Mouse (Mus musculus): ENCODE results near the gene Btg2. TPM values are rescaled to one million over a fixed set of nuclear protein-coding genes. Genes with fewer than 3 reads are reported as not detected.

Btg2 gene
- polyA plus RNA-seq, 1 experiment from 2014 or later, result 41.0 TPM

DNA sequence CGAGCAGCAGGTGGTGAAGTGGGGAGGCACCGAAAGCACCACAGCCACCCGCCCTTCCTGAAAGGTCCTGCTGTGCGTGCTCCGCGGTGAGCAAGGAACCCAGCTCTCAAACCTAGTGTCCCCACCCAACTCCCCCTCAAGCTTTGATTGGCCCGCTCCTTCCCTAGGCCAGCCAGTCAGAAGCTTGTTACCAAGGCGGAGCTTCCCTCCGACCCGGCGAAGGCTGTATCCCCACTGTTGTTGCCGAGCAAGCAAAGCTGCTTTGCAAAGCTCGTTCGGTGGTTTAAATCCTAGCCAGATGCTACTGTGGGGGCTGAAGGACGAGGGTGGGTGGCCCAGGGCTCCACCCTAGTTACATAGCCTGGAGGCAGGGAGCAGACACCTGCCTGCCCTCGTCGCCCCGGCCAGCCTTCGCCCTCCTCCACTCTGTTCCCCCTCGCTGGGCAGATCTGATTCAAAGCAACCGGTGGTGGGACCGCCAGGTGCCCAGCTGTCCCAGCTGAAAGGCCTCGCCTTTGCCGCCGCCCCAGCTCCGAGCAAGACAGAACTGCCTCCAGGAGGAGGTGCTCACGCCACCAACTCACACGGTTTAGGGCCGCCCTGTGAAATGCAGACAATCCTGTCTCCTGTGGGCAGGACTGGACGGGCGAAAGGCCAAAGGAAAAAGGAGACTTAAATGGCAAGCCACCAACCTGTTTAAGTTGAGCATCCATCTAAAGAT, 17.9 kb downstream of the Btg2 start:
- Histone ChIP-seq H3K9ac (peak overlapping the region; percentile 52), H3K27me3 (replicated peaks) (no peaks in the 10 kb centered on the region), H3K4me1 (replicated peaks) (peaks cover 69% of the 10 kb centered on the region), H3K36me3 (no peaks in the 10 kb centered on the region), H3K4me3 (replicated peaks) (peak overlapping the region; percentile 35), H3K27ac (peak overlapping the region; percentile 99), H3K9me3 (no peaks in the 10 kb centered on the region), H3K4me2 (replicated peaks) (peak overlapping the region; percentile 80)
- WGBS, result 3% methylated on average over 31 of the region's 31 CpGs
- peak; percentile 94 for ATAC-seq

DNA sequence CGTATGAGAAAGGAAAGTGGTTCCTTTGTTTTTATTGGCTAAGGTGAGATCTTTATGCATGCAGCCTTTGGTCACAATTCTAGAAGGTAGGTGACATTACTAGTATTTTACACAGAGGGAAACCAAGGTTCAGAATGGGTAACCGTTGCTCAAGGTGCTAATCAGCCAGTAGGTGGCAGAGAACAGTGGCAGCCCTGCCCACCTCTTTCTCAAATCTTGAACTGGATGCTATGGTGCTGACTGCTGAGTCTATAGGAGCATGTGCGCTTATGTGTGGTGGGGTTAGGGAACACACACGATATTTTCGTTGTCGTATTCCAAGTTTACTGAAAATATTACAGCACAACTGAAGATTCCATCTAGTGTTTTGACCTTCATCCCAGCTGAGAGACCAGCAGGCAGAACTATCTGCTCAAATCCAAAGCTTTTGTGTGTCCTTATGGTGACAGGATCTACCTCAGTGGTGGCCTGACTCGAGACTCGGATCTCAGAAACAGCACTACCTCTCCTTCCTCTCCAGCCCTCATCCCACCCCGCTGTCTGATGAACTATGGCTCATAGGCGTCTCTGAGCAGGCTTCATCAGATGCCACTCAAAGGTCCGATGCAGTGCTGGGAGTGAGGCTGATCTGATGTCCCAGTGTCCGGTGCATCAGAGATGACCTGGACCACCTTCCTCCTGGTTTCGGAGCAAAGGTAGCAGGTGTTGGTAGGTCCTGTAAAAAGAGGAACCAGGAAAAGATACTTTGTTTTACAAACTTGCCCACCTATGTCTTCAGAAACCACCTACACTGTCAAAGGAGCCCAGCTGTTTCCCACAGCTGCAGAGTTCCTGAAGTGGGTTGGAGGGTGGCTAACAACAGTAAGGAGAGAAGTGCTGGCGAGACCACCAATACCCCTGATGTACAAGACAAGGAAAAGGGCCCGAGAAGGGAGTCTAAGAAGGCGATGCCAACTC, 18.9 kb downstream of the Btg2 start:
- 68% methylated on average over 16 of the region's 16 CpGs for WGBS
- peaks cover 70% of the 10 kb centered on the region for H3K4me1 ChIP-seq (replicated peaks)
- peak overlapping the region; percentile 80 for H3K4me2 ChIP-seq (replicated peaks)
- H3K27me3 ChIP-seq (replicated peaks), result no peaks in the 10 kb centered on the region
- H3K9ac ChIP-seq, result peak overlapping the region; percentile 38; the same call in 1 of the 2 replicates
- H3K9me3 ChIP-seq, result no peaks in the 10 kb centered on the region
- no peak for ATAC-seq
- H3K27ac ChIP-seq, result peak overlapping the region; percentile 99
- H3K36me3 ChIP-seq, result no peaks in the 10 kb centered on the region
- peak overlapping the region; percentile 35 for H3K4me3 ChIP-seq (replicated peaks)

DNA sequence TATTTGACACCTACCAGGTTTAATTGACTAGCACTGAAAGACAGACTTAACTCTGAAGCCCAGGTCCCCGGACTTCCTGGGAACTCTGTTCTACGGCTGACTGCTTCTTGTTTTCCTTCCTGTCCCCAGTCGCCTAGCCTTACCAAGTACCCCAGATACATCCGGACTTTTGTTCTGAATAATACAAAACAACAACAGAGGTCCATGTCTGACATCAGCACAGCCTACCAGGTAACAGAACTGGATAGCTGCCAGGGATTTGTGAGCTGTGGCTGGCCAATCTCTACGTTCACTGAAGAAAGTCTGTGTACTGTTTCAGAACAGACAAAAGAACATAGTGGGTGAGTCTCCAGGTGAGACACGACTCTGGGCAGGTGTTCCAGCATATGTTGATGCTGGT, 20.1 kb downstream of the Btg2 start:
- Histone ChIP-seq H3K27ac (no peak overlapping the region), H3K4me1 (replicated peaks) (peaks cover 58% of the 10 kb centered on the region), H3K9me3 (no peaks in the 10 kb centered on the region), H3K4me2 (replicated peaks) (no peak overlapping the region), H3K36me3 (no peaks in the 10 kb centered on the region), H3K27me3 (replicated peaks) (no peaks in the 10 kb centered on the region), H3K4me3 (replicated peaks) (no peak overlapping the region), H3K9ac (no peak overlapping the region)
- WGBS, result 69% methylated on average over 6 of the region's 6 CpGs
- ATAC-seq, result no peak

DNA sequence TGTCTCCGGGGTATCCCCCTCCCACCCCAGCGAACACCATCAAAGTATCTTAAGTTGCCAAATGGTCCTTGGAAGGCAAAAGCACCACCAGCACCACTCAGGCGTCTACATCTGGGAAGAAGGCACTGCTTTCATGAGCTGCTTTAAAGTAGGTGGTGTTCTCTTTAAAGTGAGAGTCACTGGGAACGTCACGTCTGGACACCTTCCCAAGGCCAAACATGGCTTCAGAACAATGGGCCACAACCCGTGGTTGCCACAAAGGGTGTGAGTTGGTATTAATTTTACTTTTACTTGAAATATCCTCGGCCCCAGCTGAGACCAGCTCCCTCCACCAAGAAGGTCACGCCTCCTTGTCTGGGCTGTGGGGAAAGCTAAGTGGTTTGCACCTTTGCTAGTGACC, 21.2 kb downstream of the Btg2 start:
- 0 out of 2 replicates have a peak overlapping the region, but pooled peaks have one; percentile 23 for H3K27ac ChIP-seq
- no peaks in the 10 kb centered on the region for H3K36me3 ChIP-seq
- no peaks in the 10 kb centered on the region for H3K9me3 ChIP-seq
- ATAC-seq, result no peak
- no peaks in the 10 kb centered on the region for H3K27me3 ChIP-seq (replicated peaks)
- H3K9ac ChIP-seq, result no peak overlapping the region
- no peak overlapping the region for H3K4me3 ChIP-seq (replicated peaks)
- peaks cover 47% of the 10 kb centered on the region for H3K4me1 ChIP-seq (replicated peaks)
- 58% methylated on average over 8 of the region's 8 CpGs for WGBS
- no peak overlapping the region for H3K4me2 ChIP-seq (replicated peaks)

DNA sequence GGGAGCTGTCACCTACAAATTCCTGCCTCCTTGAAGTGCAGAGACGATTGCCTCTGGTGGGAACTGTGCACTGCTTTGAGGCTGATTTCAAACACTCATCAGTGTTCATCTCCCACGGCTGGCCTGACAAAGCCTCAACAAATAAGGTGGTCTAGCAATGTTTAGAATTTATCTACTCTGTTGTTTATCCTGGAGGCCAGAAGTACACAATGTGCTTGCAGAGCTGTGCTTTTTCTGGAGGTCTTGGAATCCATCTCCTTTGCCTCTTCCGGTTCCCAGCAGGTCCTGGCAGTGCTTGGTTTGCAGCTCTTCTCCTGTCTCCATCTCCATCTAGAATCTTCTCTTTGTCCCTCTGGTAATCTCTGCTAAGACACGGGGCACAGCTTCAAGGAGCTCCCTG, 22.6 kb downstream of the Btg2 start:
- ATAC-seq, result no peak
- H3K36me3 ChIP-seq, result no peaks in the 10 kb centered on the region
- H3K27ac ChIP-seq, result 0 out of 2 replicates have a peak overlapping the region, but pooled peaks have one; percentile 68
- H3K4me2 ChIP-seq (replicated peaks), result no peak overlapping the region
- no peak overlapping the region for H3K9ac ChIP-seq
- WGBS, result 52% methylated on average over 4 of the region's 4 CpGs
- H3K4me1 ChIP-seq (replicated peaks), result peaks cover 34% of the 10 kb centered on the region
- H3K4me3 ChIP-seq (replicated peaks), result no peak overlapping the region
- no peaks in the 10 kb centered on the region for H3K9me3 ChIP-seq
- no peaks in the 10 kb centered on the region for H3K27me3 ChIP-seq (replicated peaks)

DNA sequence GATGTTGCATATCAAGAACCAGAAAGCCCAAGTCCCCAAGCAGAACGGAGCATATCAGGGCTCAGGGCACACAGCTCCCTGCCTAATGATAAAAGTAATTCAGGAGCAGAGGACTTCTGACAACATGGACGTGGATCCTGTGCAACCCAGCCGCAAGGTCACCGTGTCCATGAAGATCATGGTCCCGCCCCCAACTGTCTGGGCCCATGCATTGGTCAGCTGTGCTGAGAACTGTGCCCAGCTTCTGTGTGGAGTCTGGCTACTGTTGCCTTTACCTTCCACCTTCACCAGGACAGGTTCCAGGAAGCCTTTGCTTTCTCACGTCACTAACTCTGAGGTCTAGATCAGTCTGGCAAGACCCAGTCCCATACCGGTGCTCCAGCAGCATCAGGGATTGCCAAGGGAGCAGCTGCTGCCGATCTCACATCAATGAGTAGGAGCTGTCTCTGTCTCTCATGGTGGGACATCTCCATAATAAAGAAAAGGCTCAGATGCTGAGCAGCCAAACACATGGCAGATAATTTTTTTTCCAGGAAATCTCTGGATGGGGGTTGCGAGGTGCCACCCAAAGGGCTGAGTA, 23.2 kb downstream of the Btg2 start:
- WGBS, result 81% methylated on average over 9 of the region's 9 CpGs
- Histone ChIP-seq H3K9ac (no peak overlapping the region), H3K27me3 (replicated peaks) (no peaks in the 10 kb centered on the region), H3K4me2 (replicated peaks) (peak overlapping the region; percentile 14), H3K4me1 (replicated peaks) (peaks cover 31% of the 10 kb centered on the region), H3K36me3 (no peaks in the 10 kb centered on the region), H3K9me3 (no peaks in the 10 kb centered on the region), H3K4me3 (replicated peaks) (no peak overlapping the region), H3K27ac (peak overlapping the region; percentile 68)
- peak; percentile 5; the same call in 1 of the 2 replicates for ATAC-seq

DNA sequence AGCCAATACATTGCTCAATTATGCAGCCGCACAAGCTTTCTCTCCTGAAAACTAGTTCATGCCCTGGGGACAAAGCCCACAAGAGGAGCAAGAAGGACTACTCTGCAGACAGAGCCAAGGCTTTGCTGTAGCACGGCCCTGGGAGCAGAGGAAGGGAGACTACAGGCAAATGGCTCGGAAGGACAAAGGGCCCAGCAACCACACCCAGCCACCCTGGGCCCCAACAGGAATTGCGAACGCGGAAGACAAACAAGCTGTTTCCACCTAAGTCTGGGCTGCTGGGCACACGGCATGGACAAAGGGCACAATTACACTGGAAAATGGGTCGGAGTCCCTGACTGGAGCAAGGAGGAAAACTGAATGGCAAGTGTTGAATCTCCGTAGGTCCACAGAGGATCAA, 23.9 kb downstream of the Btg2 start:
- 55% methylated on average over 9 of the region's 9 CpGs for WGBS
- ATAC-seq, result peak; percentile 80
- H3K4me2 ChIP-seq (replicated peaks), result peak overlapping the region; percentile 14
- H3K27me3 ChIP-seq (replicated peaks), result no peaks in the 10 kb centered on the region
- H3K36me3 ChIP-seq, result no peaks in the 10 kb centered on the region
- peak overlapping the region; percentile 68 for H3K27ac ChIP-seq
- no peak overlapping the region for H3K9ac ChIP-seq
- no peak overlapping the region for H3K4me3 ChIP-seq (replicated peaks)
- no peaks in the 10 kb centered on the region for H3K9me3 ChIP-seq
- H3K4me1 ChIP-seq (replicated peaks), result peaks cover 24% of the 10 kb centered on the region

DNA sequence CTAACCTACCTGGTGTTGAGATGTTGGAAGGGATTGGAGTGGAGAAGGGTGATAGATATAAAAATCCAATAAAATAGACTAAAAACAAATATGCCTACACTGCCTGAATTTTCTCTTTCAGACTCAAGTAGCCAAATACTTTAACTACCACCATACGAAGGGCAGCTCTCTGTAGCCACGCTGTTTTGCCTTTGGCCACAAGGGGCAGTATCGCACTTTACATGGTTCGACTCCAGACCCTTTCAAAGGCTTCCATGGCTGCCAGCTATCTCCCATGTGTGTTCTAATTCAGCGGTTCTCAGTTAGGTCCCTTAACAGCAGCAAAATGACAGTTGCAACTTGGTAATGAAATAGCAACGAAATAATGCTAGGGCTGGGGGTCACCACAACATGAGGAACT, 25.7 kb downstream of the Btg2 start:
- no peaks in the 10 kb centered on the region for H3K36me3 ChIP-seq
- WGBS, result 6% methylated on average over 6 of the region's 6 CpGs
- H3K4me1 ChIP-seq (replicated peaks), result peaks cover 22% of the 10 kb centered on the region
- no peak overlapping the region for H3K27ac ChIP-seq
- H3K9me3 ChIP-seq, result no peaks in the 10 kb centered on the region
- H3K4me3 ChIP-seq (replicated peaks), result no peak overlapping the region
- H3K27me3 ChIP-seq (replicated peaks), result no peaks in the 10 kb centered on the region
- no peak overlapping the region for H3K4me2 ChIP-seq (replicated peaks)
- no peak overlapping the region for H3K9ac ChIP-seq
- peak; percentile 39; the same call in 1 of the 2 replicates for ATAC-seq

DNA sequence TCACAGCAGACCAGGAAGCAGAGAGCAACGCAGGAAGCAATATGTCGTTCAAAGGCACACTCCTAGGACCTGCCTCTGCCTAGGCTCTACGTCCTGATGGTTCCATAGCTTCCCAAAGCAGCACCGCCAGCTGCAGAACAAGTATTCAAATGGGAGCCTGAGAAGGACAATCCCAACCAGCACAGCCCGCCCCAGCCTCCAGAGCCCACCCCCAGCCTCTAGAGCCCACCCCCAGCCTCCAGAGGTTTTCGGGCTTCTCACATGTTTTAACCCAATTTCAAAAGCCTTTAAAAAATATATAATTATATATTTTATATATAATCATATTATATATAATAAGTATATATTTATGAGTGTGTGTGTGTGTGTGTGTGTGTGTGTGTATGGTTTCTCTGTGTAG, 29.4 kb downstream of the Btg2 start:
- Histone ChIP-seq H3K27ac (no peak overlapping the region), H3K36me3 (no peaks in the 10 kb centered on the region), H3K4me2 (replicated peaks) (no peak overlapping the region), H3K4me3 (replicated peaks) (no peak overlapping the region), H3K9ac (no peak overlapping the region), H3K27me3 (replicated peaks) (no peaks in the 10 kb centered on the region), H3K9me3 (no peaks in the 10 kb centered on the region), H3K4me1 (replicated peaks) (no peaks in the 10 kb centered on the region)
- no peak for ATAC-seq
- WGBS, result 64% methylated on average over 6 of the region's 6 CpGs

DNA sequence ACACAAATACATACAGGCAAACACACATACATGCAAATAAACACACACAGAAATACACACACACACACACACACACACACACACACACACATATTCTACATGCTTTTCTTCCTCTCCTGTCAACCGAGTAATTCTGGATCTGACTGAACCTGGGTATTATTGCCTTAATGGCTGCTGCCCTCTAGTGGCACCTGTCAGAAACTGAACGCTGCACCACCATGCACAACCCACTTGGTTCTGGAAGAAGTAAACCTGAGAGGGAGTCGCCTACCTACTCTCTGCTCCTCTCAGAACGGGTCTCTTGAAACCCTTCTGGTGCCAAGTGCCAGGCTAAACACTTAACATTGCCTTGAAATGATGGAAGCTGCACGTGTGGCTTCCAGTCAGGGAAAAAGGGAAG, 30.2 kb downstream of the Btg2 start:
- no peaks in the 10 kb centered on the region for H3K9me3 ChIP-seq
- H3K9ac ChIP-seq, result no peak overlapping the region
- H3K27ac ChIP-seq, result no peak overlapping the region
- no peaks in the 10 kb centered on the region for H3K27me3 ChIP-seq (replicated peaks)
- no peak overlapping the region for H3K4me3 ChIP-seq (replicated peaks)
- no peaks in the 10 kb centered on the region for H3K36me3 ChIP-seq
- H3K4me2 ChIP-seq (replicated peaks), result no peak overlapping the region
- ATAC-seq, result no peak
- H3K4me1 ChIP-seq (replicated peaks), result no peaks in the 10 kb centered on the region
- WGBS, result 2% methylated on average over 5 of the region's 5 CpGs

DNA sequence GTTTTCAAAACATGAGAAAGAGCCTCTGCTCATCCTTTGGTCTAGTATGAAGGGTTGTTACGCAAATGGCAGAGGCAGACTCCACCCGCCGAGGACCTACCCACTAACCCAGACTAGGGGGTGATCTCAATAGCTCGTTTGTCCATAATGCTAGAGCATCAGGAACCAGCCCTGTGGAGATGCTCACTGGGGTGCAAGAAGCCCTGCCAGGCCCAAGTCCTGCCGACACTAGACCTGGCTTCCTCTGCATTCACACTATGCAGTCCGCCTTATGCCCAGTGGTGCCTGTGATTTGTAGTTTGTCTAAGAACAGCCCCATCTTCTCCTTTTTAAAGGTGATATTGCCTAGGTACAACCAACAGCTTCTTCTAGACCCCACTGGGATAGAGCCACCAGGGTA, 31.5 kb downstream of the Btg2 start:
- 84% methylated on average over 6 of the region's 6 CpGs for WGBS

DNA sequence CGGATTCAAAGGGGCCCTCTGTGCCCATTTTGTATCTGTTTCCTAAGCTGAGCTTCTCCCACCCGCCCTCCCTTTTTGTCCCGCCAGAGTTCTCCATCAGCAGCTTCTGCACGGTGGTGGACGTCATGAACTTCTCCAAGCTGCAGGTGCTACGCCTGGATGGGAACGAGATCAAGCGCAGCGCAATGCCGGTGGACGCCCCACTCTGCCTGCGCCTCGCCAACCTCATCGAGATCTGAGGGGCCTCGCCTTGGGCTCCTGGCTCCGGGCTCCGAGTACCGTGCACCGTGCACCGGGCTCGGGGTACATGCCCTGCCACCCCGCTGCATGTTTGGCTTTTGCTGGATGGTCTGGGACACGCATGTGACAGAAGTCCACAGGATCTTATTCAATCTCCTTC, 32.5 kb downstream of the Btg2 start:
- peak; percentile 36 for ATAC-seq
- Histone ChIP-seq H3K36me3 (no peaks in the 10 kb centered on the region), H3K4me3 (replicated peaks) (no peak overlapping the region), H3K27me3 (replicated peaks) (no peaks in the 10 kb centered on the region), H3K9me3 (no peaks in the 10 kb centered on the region), H3K4me2 (replicated peaks) (peak overlapping the region; percentile 54), H3K9ac (no peak overlapping the region), H3K27ac (no peak overlapping the region), H3K4me1 (replicated peaks) (no peaks in the 10 kb centered on the region)
- 29% methylated on average over 23 of the region's 23 CpGs for WGBS

More for the DNA sequence above, 31.5 kb downstream of the Btg2 start:
- Histone ChIP-seq H3K4me3 (replicated peaks) (no peak overlapping the region), H3K27ac (no peak overlapping the region), H3K36me3 (no peaks in the 10 kb centered on the region), H3K9me3 (no peaks in the 10 kb centered on the region), H3K4me2 (replicated peaks) (no peak overlapping the region), H3K9ac (no peak overlapping the region), H3K4me1 (replicated peaks) (no peaks in the 10 kb centered on the region), H3K27me3 (replicated peaks) (no peaks in the 10 kb centered on the region)
- ATAC-seq, result no peak

All from intestine, embryonic 15.5 days (tissue).